Mouse (Mus musculus) heart, adult 10 weeks (tissue): ENCODE measurements around the gene Coch. TPM values are rescaled to one million over a fixed set of nuclear protein-coding genes. Genes with fewer than 3 reads are reported as not detected.

Experiments used
- polyA plus RNA-seq: library from polyadenylated mRNA; stranded (reverse); fragments of 350-450 nt; fragmentation: Illumina TruSeq; extraction: RNeasy Lipid Tissue Mini Kit (QIAGEN cat#74804); gene quantifications from one replicate; pipeline ENCODE4 v1.2.3, GENCODE M21; 2014; ENCODE audit warnings: low read depth, low replicate concordance

Gene Coch
- 0.37 TPM for polyA plus RNA-seq

DNA sequence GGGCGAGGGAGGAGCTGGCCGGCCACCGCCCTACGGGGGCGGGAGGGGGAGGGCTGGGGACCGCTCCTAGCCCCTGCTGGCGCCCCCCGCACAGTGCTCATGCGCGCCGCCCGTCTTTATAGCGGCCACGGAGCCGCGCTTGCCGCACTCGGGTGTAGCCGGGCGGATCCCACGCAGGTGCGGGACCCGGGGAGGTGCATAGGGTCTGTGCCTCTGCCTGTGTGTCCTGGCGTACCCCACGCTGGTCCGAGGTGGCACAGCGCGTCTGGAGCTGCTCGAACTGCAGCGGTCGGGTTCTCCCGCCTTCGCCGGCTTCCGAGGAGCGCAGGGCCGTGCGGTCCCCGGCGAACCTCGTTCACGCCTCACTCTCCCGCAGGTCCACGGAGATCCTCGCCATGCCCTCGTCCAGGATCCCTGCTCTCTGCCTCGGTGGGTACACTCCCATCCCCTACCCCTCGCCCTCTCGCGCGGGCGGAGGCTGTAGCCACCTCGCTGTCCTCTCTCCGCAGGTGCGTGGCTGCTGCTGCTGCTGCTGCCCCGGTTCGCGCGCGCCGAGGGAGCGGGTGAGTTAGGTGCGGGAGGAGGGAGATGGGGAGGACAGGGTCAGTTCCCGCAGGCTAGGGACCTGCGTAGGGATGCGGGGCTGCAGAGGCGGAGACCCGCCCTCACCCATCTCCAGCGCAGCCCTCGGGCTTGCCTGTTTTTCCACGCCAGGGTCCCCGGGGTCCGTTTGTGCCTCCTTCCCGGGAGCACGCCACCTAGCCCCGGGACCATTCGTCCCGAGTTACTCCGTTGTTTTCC is at the start of gene Coch:
Gene Coch (plus strand): TSS at position 113 of the 801 bp plus-strand sequence.

Other genes starting within 250 kb of the Coch start
- 2.8 TPM for gene G2e3, start 245.3 kb upstream of the Coch start, polyA plus RNA-seq
- 27.7 TPM for gene Scfd1, start 215.8 kb upstream of the Coch start, polyA plus RNA-seq
- 112 TPM for gene Ap4s1, start 97.7 kb downstream of the Coch start, polyA plus RNA-seq
- gene Strn3, start 98.6 kb downstream of the Coch start, polyA plus RNA-seq = 84.6 TPM
- gene Hectd1, start 236.2 kb downstream of the Coch start, polyA plus RNA-seq = 50.2 TPM